Mouse (Mus musculus) CH12.LX (cell line): ENCODE measurements around the gene Clmp. TPM values are rescaled to one million over a fixed set of nuclear protein-coding genes. Genes with fewer than 3 reads are reported as not detected.

Experiments used
- DNase-seq: peaks from one replicate; pipeline ENCODE4 v3.0.0-alpha.2; 2013; ENCODE audit errors: extremely low read depth
- H3K27ac ChIP-seq: 2 replicates; pipeline ENCODE4 v1.5.1; 2012; ENCODE audit warnings: low read depth, mild to moderate bottlenecking, control low read depth, moderate library complexity; ENCODE audit not compliant: insufficient read depth
- H3K27me3 ChIP-seq: replicated peaks from 2 replicates; pipeline ENCODE3; 2012; ENCODE audit warnings: inconsistent platforms
- H3K36me3 ChIP-seq, 2 experiments: replicated peaks in 1 of 2; 2 replicates each; pipeline versions ENCODE3 to v1.6.1; 2012; ENCODE audit warnings: inconsistent platforms in 1 of 2, low read length in 1 of 2, mild to moderate bottlenecking in 1 of 2, mixed read lengths in 1 of 2, moderate library complexity in 1 of 2; ENCODE audit not compliant: control insufficient read depth in 1 of 2, insufficient read depth in 1 of 2
- H3K4me1 ChIP-seq, 2 experiments: 2 replicates each; pipeline ENCODE4 v1.6.1; 2012; ENCODE audit warnings: inconsistent platforms in 1 of 2, moderate library complexity in 1 of 2; ENCODE audit not compliant: insufficient read depth in 2 of 2, control insufficient read depth in 1 of 2
- H3K4me2 ChIP-seq: 2 replicates; pipeline ENCODE4 v1.6.1; 2012; ENCODE audit warnings: low read depth, mild to moderate bottlenecking, control low read depth; ENCODE audit not compliant: poor library complexity, insufficient read depth, severe bottlenecking
- H3K4me3 ChIP-seq, 3 experiments: fragments of 150-350 bp in 1 of 3; sonication (generic) in 1 of 3; replicated peaks in 1 of 3; 2 replicates each; pipeline versions ENCODE3 to v1.5.1; 2011 to 2012; ENCODE audit warnings: low read depth in 2 of 3, low read length in 2 of 3, mild to moderate bottlenecking in 2 of 3, moderate library complexity in 2 of 3, control low read depth in 1 of 3, improper control_type of control experiment in 1 of 3, inconsistent platforms in 1 of 3, mixed read lengths in 1 of 3; ENCODE audit not compliant: poor library complexity in 1 of 3
- H3K79me2 ChIP-seq: replicated peaks from 2 replicates; pipeline ENCODE4 v1.6.1; 2012; ENCODE audit warnings: mild to moderate bottlenecking, moderate library complexity; ENCODE audit not compliant: control insufficient read depth, poor library complexity, insufficient read depth, severe bottlenecking; ENCODE audit errors: extremely low read depth
- H3K9ac ChIP-seq: 2 replicates; pipeline ENCODE4 v1.6.1; 2012; ENCODE audit warnings: low read depth, mild to moderate bottlenecking, control low read depth, moderate library complexity; ENCODE audit not compliant: insufficient read depth
- H3K9me3 ChIP-seq: replicated peaks from 2 replicates; pipeline ENCODE3; 2012; ENCODE audit warnings: low read length, inconsistent platforms, mixed read lengths
- BHLHE40 ChIP-seq: IDR thresholded peaks from 2 replicates; pipeline ENCODE4 v1.6.1; 2011; ENCODE audit warnings: mild to moderate bottlenecking, low read depth, low read length, improper control_type of control experiment
- CTCF ChIP-seq, 2 experiments: IDR thresholded peaks in 1 of 2; conservative IDR thresholded peaks in 1 of 2; 2 replicates each; pipeline ENCODE4 v1.5.1; 2011 to 2012; ENCODE audit warnings: low read depth in 2 of 2, low read length in 2 of 2, improper control_type of control experiment in 1 of 2, inconsistent platforms in 1 of 2, mild to moderate bottlenecking in 1 of 2, moderate library complexity in 1 of 2
- ELF1 ChIP-seq: IDR thresholded peaks from 2 replicates; pipeline ENCODE4 v1.6.1; 2014; ENCODE audit warnings: low read depth, mild to moderate bottlenecking, inconsistent platforms, low read length, improper control_type of control experiment
- ETS1 ChIP-seq: conservative IDR thresholded peaks from 2 replicates; pipeline ENCODE4 v1.6.1; 2012; ENCODE audit warnings: low read depth, mild to moderate bottlenecking, inconsistent platforms, low read length, improper control_type of control experiment, moderate library complexity
- GABPA ChIP-seq: IDR thresholded peaks from 2 replicates; pipeline ENCODE4 v1.6.1; 2012; ENCODE audit warnings: low read depth, low read length, improper control_type of control experiment, inconsistent platforms; ENCODE audit not compliant: insufficient replicate concordance
- IRF4 ChIP-seq: IDR thresholded peaks from 2 replicates; pipeline ENCODE4 v1.6.1; 2014; ENCODE audit warnings: low read depth, mild to moderate bottlenecking, inconsistent platforms, low read length, improper control_type of control experiment
- JUN ChIP-seq: IDR thresholded peaks from 2 replicates; pipeline ENCODE4 v1.6.1; 2011; ENCODE audit warnings: low read depth, mild to moderate bottlenecking, low read length, improper control_type of control experiment, moderate library complexity; ENCODE audit not compliant: insufficient read depth
- JUND ChIP-seq: conservative IDR thresholded peaks from 2 replicates; pipeline ENCODE4 v1.6.1; 2011; ENCODE audit warnings: low read depth, low read length, improper control_type of control experiment
- MAZ ChIP-seq: IDR thresholded peaks from 2 replicates; pipeline ENCODE4 v1.6.1; 2012; ENCODE audit warnings: low read depth, mild to moderate bottlenecking, inconsistent platforms, low read length, improper control_type of control experiment, moderate library complexity
- MXI1 ChIP-seq: IDR thresholded peaks from 2 replicates; pipeline ENCODE4 v1.6.1; 2011; ENCODE audit warnings: mild to moderate bottlenecking, low read depth, low read length, improper control_type of control experiment
- MYC ChIP-seq: IDR thresholded peaks from 2 replicates; pipeline ENCODE4 v1.6.1; 2011; ENCODE audit warnings: low read depth, mild to moderate bottlenecking, improper control_type of control experiment, low read length
- PAX5 ChIP-seq: IDR thresholded peaks from 2 replicates; pipeline ENCODE4 v1.6.1; 2012; ENCODE audit warnings: low read length, inconsistent platforms, mixed read lengths
- POLR2AphosphoS2 ChIP-seq: IDR thresholded peaks from 2 replicates; pipeline ENCODE4 v1.6.1; 2011; ENCODE audit warnings: low read depth, low read length, improper control_type of control experiment
- RCOR1 ChIP-seq: conservative IDR thresholded peaks from 2 replicates; pipeline ENCODE4 v1.6.1; 2012; ENCODE audit warnings: low read depth, mild to moderate bottlenecking, inconsistent platforms, low read length, improper control_type of control experiment
- TBP ChIP-seq: conservative IDR thresholded peaks from 2 replicates; pipeline ENCODE4 v1.6.1; 2011; ENCODE audit warnings: low read depth, low read length, improper control_type of control experiment
- UBTF ChIP-seq: IDR thresholded peaks from 2 replicates; pipeline ENCODE4 v1.6.1; 2012; ENCODE audit warnings: low read depth, mild to moderate bottlenecking, inconsistent platforms, low read length, improper control_type of control experiment, moderate library complexity
- USF1 ChIP-seq: IDR thresholded peaks from 2 replicates; pipeline ENCODE4 v1.6.1; 2014; ENCODE audit warnings: low read depth, mild to moderate bottlenecking, inconsistent platforms, low read length, improper control_type of control experiment
- USF2 ChIP-seq: conservative IDR thresholded peaks from 2 replicates; pipeline ENCODE4 v1.6.1; 2011; ENCODE audit warnings: low read depth, low read length, improper control_type of control experiment
- ZC3H11A ChIP-seq: IDR thresholded peaks from 2 replicates; pipeline ENCODE4 v1.6.1; 2012; ENCODE audit warnings: low read depth, mild to moderate bottlenecking, inconsistent platforms, low read length, improper control_type of control experiment
- ZKSCAN1 ChIP-seq: IDR thresholded peaks from 2 replicates; pipeline ENCODE4 v1.6.1; 2012; ENCODE audit warnings: low read depth, inconsistent platforms, low read length, improper control_type of control experiment, borderline replicate concordance
- ZMIZ1 ChIP-seq: IDR thresholded peaks from 2 replicates; pipeline ENCODE4 v1.6.1; 2012; ENCODE audit warnings: low read depth, mild to moderate bottlenecking, inconsistent platforms, low read length, improper control_type of control experiment
- dilution Hi-C: fragments of 300-500 bp; cut with MboI; formaldehyde crosslinking; loops from 2 replicates; pipeline ENCODE4 v1.14.3; 2020; ENCODE audit warnings: low sequenced_read_pairs; ENCODE audit not compliant: extremely low pct_unique_long_range_greater_than_20kb, extremely low pct_ligation_motif_present
- in situ Hi-C: fragments of 300-500 bp; cut with MboI; formaldehyde crosslinking; loops from 3 replicates; pipeline ENCODE4 v1.14.3; 2019; ENCODE audit warnings: low sequenced_read_pairs, low pct_ligation_motif_present, low pct_unique_long_range_greater_than_20kb, mixed read lengths
- polyA plus RNA-seq: library from polyadenylated mRNA; unstranded; fragments of >175 nt; gene quantifications from 2 replicates; pipeline ENCODE4 v1.2.1, GENCODE M21; 2012; ENCODE audit warnings: low read depth; ENCODE audit not compliant: insufficient read length
- total RNA-seq, 2 experiments: library from RNA; depleted of rRNA; stranded (reverse); fragments of 300-350 nt in 1 of 2; fragments of >200 nt in 1 of 2; gene quantifications; 2 replicates each; pipeline ENCODE4 v1.2.3; 2012 to 2014

Gene Clmp
- total and polyA plus RNA-seq, 3 experiments, result not detected

DNA sequence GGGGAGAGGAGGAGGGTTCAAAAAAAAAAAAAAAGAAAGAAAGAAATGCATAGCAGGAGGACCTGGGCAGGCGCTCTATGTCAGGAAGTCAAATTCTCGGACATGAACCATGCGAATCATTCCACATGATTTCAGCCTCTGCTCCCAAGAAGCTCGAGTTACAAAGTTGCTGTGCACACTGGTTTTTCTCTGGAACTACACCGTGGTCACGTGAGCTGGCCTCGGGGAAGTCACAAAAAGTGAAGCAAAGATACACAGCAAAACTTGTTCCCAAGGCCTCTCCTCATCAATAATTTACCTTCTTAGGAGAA is 32.1 kb downstream of the Clmp start:
- dilution Hi-C loops, result no loop called here
- H3K4me2 ChIP-seq, result no peak overlapping the region

DNA sequence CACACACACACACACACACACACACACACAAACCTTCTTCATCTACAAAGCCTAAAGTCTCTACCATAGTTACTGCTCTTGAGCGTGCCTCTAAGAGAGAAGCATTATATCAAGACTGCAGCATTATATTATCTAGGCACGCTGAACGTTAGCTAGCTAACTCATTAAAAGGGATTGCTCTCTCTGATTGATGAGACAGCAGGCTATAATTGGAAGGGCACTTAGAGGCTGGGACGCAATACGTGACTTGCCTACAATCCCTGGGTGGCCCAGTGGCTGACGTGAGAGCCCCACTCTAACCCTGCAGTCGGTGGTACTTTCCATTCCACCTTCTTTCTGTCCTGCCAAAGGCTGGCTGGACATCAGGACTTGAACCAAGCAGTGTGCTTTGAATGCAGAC is 35.1 kb downstream of the Clmp start:
- no peak overlapping the region for H3K27ac ChIP-seq
- no peaks in the 10 kb centered on the region for H3K79me2 ChIP-seq
- H3K27me3 ChIP-seq, result peaks cover 8% of the 10 kb centered on the region
- H3K4me1 ChIP-seq, result peaks cover 0 to 8% of the 10 kb centered on the region in 2 experiments; a peak in 2 of 4 replicates
- TF ChIP-seq MYC (no peak), UBTF (no peak), POLR2AphosphoS2 (no peak), MAZ (no peak), ELF1 (no peak), BHLHE40 (no peak), ZKSCAN1 (no peak), JUND (no peak)
- TF ChIP-seq, all 38 proteins: peak for 0
- in situ Hi-C loops, result no loop called here
- no peak for DNase-seq
- H3K9ac ChIP-seq, result no peak overlapping the region
- no peak overlapping the region for H3K4me3 ChIP-seq
- H3K4me2 ChIP-seq, result no peak overlapping the region
- no peaks in the 10 kb centered on the region for H3K36me3 ChIP-seq
- dilution Hi-C loops, result no loop called here
- H3K9me3 ChIP-seq, result no peaks in the 10 kb centered on the region

More for the DNA sequence above, 32.1 kb downstream of the Clmp start:
- in situ Hi-C loops, result no loop called here
- Histone ChIP-seq H3K36me3 (no peaks in the 10 kb centered on the region), H3K27me3 (peaks cover 8% of the 10 kb centered on the region), H3K9me3 (no peaks in the 10 kb centered on the region), H3K9ac (no peak overlapping the region), H3K79me2 (no peaks in the 10 kb centered on the region), H3K27ac (no peak overlapping the region), H3K4me3 (no peak overlapping the region), H3K4me1 (peaks cover 0 to 3% of the 10 kb centered on the region in 2 experiments; a peak in 2 of 4 replicates)
- TF ChIP-seq ZMIZ1, result no peak
- TF ChIP-seq ETS1, result no peak
- no peak for TF ChIP-seq IRF4
- no peak for DNase-seq

DNA sequence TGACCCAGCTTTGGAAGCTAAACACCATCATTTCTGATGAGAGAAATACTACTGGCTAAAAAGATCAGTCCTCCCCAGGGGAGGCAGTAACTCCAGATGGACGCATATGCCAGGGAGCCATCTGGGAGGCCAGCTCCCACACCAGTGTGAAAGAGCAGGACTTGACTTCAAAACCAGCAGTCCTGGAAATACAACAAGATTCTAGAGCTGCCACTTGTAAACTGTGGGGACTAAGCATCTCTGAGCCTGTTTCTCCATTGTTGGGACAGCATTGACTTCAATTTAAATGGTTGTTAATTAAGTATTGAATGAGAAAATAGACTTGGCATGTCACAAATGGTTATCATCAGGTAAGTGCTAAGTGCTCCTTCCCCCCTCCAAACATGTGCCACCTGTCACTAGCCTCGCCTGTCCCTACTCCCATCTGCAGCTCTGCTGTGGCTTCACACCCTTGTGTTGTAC is 37.6 kb downstream of the Clmp start:
- Histone ChIP-seq H3K27me3 (peaks cover 7% of the 10 kb centered on the region), H3K4me1 (peaks cover 0 to 6% of the 10 kb centered on the region in 2 experiments; a peak in 2 of 4 replicates), H3K27ac (no peak overlapping the region), H3K9ac (no peak overlapping the region), H3K9me3 (no peaks in the 10 kb centered on the region), H3K4me2 (no peak overlapping the region)
- no peak for DNase-seq
- dilution Hi-C loops, result no loop called here
- in situ Hi-C loops, result no loop called here
- TF ChIP-seq TBP (no peak), USF1 (no peak), USF2 (no peak), ZMIZ1 (no peak), JUN (no peak), BHLHE40 (no peak), CTCF (conservative IDR thresholded peaks at IDR 0.05 in 1 of 2, IDR thresholded peaks at IDR 0.05 in 1 of 2; ENCODE audit: low read depth in 2 of 2, low read length in 2 of 2) (no peak), POLR2AphosphoS2 (no peak), JUND (no peak), RCOR1 (no peak), ZC3H11A (no peak), ZKSCAN1 (no peak), PAX5 (no peak), MXI1 (no peak), GABPA (no peak)
- TF ChIP-seq, all 38 proteins: peak for 0
- H3K79me2 ChIP-seq, result no peaks in the 10 kb centered on the region
- H3K36me3 ChIP-seq, result no peaks in the 10 kb centered on the region
- H3K4me3 ChIP-seq, result no peak overlapping the region
